Mouse (Mus musculus): ENCODE measurements around the gene Elof1. TPM values are rescaled to one million over a fixed set of nuclear protein-coding genes. Genes with fewer than 3 reads are reported as not detected.

Elof1 gene
- polyA plus RNA-seq, 1 experiment from 2014 or later = 188 TPM

DNA sequence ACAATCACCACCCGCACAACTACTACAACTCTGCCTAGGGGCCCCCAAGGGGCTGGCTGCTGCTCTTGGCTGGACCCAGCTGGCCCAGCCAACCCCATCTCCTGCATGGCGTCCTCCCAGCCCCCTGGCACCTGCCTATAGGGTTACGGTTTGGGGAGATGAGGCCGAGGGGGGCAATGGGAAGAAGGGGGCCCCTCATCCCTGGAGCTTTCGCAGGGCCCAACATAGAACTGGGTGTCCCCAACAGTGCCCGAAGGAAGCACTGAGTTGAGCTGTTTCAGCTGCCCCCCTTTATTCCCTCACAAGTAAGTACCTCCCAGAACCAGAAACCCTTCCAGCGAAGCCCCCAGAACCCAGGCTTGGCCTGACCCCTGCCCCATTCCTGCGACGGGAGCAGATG, 8.8 kb downstream of the Elof1 start:
- Histone ChIP-seq H3K9ac (ENCODE audit: low read depth, low read length) (no peak overlapping the region), H3K4me2 (ENCODE audit: low read length) (no peak overlapping the region), H3K27ac (ENCODE audit: low read length) (no peak overlapping the region), H3K4me1 (ENCODE audit: control insufficient read depth, insufficient read depth, low read length) (no peaks in the 10 kb centered on the region), H3K27me3 (ENCODE audit: control insufficient read depth, insufficient read depth, low read depth, low read length) (no peaks in the 10 kb centered on the region), H3K9me3 (replicated peaks; ENCODE audit: control insufficient read depth, low read length, poor library complexity, severe bottlenecking) (no peaks in the 10 kb centered on the region), H3K36me3 (ENCODE audit: control insufficient read depth, insufficient read depth, low read length) (peaks cover 27% of the 10 kb centered on the region), H3K4me3 (ENCODE audit: low read depth, low read length) (no peak overlapping the region)
- ATAC-seq = peak; percentile 60; the same call in 1 of the 2 replicates
- WGBS = 95% methylated on average over 9 of the region's 9 CpGs

DNA sequence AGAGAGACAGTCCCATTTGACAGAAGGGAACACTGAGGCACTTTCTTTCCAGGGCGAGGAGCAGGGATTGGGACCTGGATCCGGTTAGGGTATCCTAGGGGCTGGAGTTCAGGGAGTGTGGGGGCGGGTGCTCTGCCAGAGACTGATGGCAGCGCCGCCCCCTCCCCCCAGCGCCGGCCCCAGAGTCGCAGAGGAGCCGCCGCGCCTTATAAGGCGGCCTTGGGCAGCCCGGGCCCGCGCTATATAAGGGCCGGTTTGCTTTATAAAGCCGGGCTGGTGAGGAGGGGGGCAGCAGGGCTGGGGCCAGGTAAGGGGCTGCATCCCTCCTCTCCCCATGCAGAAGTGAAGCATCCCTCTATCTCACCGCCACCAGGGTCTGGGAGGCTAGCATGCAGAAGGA, 17.1 kb downstream of the Elof1 start:
- Histone ChIP-seq H3K9ac (ENCODE audit: low read depth, low read length) (no peak overlapping the region), H3K27me3 (ENCODE audit: control insufficient read depth, insufficient read depth, low read depth, low read length) (peaks cover 24% of the 10 kb centered on the region), H3K4me2 (ENCODE audit: low read length) (no peak overlapping the region), H3K36me3 (ENCODE audit: control insufficient read depth, insufficient read depth, low read length) (no peaks in the 10 kb centered on the region), H3K9me3 (replicated peaks; ENCODE audit: control insufficient read depth, low read length, poor library complexity, severe bottlenecking) (no peaks in the 10 kb centered on the region), H3K4me1 (ENCODE audit: control insufficient read depth, insufficient read depth, low read length) (no peaks in the 10 kb centered on the region; the same call in 1 of the 2 replicates), H3K27ac (ENCODE audit: low read length) (no peak overlapping the region), H3K4me3 (ENCODE audit: low read depth, low read length) (no peak overlapping the region)
- WGBS = 4% methylated on average over 18 of the region's 18 CpGs
- ATAC-seq = no peak

DNA sequence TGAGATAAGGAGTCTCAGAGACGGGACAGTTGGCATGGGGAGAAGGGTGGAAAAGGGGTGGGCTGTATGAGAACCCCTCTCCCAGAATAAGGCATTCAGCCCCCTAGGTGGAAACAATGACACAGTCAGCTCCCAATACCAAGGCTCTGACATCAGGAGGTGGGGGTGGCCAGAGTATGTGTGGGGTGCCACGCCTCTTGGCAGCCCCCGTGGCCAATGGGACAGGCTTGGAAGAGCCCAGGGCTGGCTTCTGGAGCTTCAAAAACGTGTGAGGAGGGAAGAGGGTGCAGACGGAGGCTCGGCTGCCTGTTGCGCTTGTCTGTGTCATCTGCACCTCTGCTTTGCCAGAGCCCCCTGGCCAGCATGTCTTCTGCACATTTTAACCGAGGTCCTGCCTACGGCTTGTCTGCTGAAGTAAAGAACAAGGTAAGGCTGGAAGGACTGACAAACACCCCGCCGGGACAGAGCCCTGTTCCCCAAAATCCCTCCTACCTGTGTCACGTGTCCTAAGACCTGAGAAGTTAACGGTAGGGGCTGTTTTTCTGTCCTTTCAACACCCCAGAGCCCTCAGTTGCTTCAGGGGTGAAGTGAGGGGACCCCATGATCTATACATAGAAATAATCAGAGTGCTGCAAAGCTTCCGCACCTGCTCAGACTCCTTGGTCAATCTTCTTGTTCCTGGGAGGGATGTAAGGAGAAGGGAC, 17.8 kb downstream of the Elof1 start, which contains the start of gene Cnn1:
TSS of gene Cnn1 (plus strand) at position 224 of the 704 bp plus-strand sequence.
- Histone ChIP-seq H3K4me2 (ENCODE audit: low read length) (no peak within 1 kb of the TSS), H3K27me3 (ENCODE audit: control insufficient read depth, insufficient read depth, low read depth, low read length) (peaks cover 24% of the 10 kb centered on the region)
- no peak for ATAC-seq

DNA sequence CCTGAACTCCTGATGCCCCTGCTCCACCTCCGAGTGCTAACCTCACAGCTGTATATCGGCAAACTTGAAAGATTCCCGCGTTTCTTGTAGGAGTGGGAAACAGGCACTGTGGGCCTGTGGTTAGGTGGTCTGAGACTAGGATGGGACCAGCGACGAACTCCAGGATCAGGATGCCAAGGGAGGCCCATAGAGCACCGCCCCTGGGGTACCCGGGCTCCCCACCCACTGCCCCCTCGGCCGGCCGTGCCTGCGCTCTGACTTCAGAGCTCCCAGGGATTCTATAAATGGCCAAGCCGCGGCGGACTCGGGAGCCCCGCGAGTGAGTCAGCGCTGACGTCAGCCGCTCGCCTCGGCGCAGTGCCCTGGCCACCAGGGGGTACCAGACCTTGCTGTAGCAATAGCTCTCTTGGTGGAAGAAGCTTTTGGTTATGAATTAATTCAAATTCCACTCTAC, 21.1 kb downstream of the Elof1 start:
- no peak overlapping the region for H3K27ac ChIP-seq (ENCODE audit: low read length)
- H3K9ac ChIP-seq (ENCODE audit: low read depth, low read length) = peak overlapping the region; percentile 57
- ATAC-seq = 0 out of 2 replicates have a peak, but pooled peaks have one; percentile 32
- peak overlapping the region; percentile 35 for H3K4me3 ChIP-seq (ENCODE audit: low read depth, low read length)
- H3K27me3 ChIP-seq (ENCODE audit: control insufficient read depth, insufficient read depth, low read depth, low read length) = peaks cover 22% of the 10 kb centered on the region
- WGBS = 4% methylated on average over 24 of the region's 24 CpGs
- H3K9me3 ChIP-seq (replicated peaks; ENCODE audit: control insufficient read depth, low read length, poor library complexity, severe bottlenecking) = no peaks in the 10 kb centered on the region
- no peaks in the 10 kb centered on the region; the same call in 1 of the 2 replicates for H3K4me1 ChIP-seq (ENCODE audit: control insufficient read depth, insufficient read depth, low read length)
- H3K36me3 ChIP-seq (ENCODE audit: control insufficient read depth, insufficient read depth, low read length) = no peaks in the 10 kb centered on the region
- H3K4me2 ChIP-seq (ENCODE audit: low read length) = peak overlapping the region; percentile 62

More for the DNA sequence above, 17.8 kb downstream of the Elof1 start, which contains the start of gene Cnn1:
- Histone ChIP-seq H3K4me3 (ENCODE audit: low read depth, low read length) (no peak within 1 kb of the TSS), H3K36me3 (ENCODE audit: control insufficient read depth, insufficient read depth, low read length) (no peaks in the 10 kb centered on the region), H3K4me1 (ENCODE audit: control insufficient read depth, insufficient read depth, low read length) (no peaks in the 10 kb centered on the region; the same call in 1 of the 2 replicates), H3K9me3 (replicated peaks; ENCODE audit: control insufficient read depth, low read length, poor library complexity, severe bottlenecking) (no peaks in the 10 kb centered on the region), H3K27ac (ENCODE audit: low read length) (no peak within 1 kb of the TSS), H3K9ac (ENCODE audit: low read depth, low read length) (no peak within 1 kb of the TSS)
- WGBS = 11% methylated on average over 14 of the region's 14 CpGs

DNA sequence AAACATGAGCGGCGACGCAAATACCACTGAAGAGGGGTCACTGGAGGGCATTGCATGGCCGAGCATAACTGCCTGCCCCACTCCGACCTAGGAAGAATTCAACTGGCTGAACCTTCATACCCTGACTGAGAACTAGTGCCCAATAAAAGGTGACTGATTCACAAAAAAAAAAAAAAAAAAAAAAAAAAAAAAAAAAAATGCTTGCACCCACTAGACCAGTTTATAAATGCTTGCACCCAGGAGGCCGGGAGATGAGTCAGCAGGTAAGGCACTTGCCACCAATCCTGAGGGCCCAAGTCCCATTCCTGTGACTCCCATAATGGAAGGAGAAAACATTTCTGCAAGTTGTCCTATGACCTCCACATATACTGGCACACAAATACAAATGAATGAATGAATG, 24.2 kb downstream of the Elof1 start:
- H3K36me3 ChIP-seq (ENCODE audit: control insufficient read depth, insufficient read depth, low read length) = no peaks in the 10 kb centered on the region
- peaks cover 2% of the 10 kb centered on the region; the same call in 1 of the 2 replicates for H3K27me3 ChIP-seq (ENCODE audit: control insufficient read depth, insufficient read depth, low read depth, low read length)
- no peak overlapping the region for H3K4me3 ChIP-seq (ENCODE audit: low read depth, low read length)
- H3K4me1 ChIP-seq (ENCODE audit: control insufficient read depth, insufficient read depth, low read length) = no peaks in the 10 kb centered on the region
- WGBS = 88% methylated on average over 6 of the region's 6 CpGs
- no peak for ATAC-seq
- H3K4me2 ChIP-seq (ENCODE audit: low read length) = no peak overlapping the region
- H3K27ac ChIP-seq (ENCODE audit: low read length) = no peak overlapping the region
- H3K9me3 ChIP-seq (replicated peaks; ENCODE audit: control insufficient read depth, low read length, poor library complexity, severe bottlenecking) = no peaks in the 10 kb centered on the region
- no peak overlapping the region for H3K9ac ChIP-seq (ENCODE audit: low read depth, low read length)

DNA sequence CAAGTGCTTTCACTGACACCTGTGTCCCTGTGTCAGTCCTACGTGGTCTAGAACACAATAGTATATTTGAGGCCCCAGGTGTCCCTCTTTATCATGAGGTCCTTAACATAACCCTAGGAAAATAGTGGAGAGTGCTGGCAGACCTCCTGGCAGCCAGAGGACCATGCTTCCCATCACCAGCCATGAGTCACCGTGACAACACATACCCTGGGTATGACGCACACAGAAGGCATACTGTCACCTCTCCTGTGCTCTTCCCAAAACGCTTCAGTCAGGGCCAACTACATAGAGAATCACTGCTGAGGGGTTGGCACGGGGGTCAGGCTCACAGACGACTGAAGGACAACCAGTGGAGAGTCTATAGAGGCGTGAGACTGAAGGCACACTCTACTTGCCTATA, 27.0 kb downstream of the Elof1 start:
- Histone ChIP-seq H3K4me1 (ENCODE audit: control insufficient read depth, insufficient read depth, low read length) (peaks cover 7% of the 10 kb centered on the region), H3K4me3 (ENCODE audit: low read depth, low read length) (no peak overlapping the region), H3K9ac (ENCODE audit: low read depth, low read length) (no peak overlapping the region), H3K9me3 (replicated peaks; ENCODE audit: control insufficient read depth, low read length, poor library complexity, severe bottlenecking) (no peaks in the 10 kb centered on the region), H3K27me3 (ENCODE audit: control insufficient read depth, insufficient read depth, low read depth, low read length) (no peaks in the 10 kb centered on the region), H3K36me3 (ENCODE audit: control insufficient read depth, insufficient read depth, low read length) (no peaks in the 10 kb centered on the region), H3K27ac (ENCODE audit: low read length) (no peak overlapping the region), H3K4me2 (ENCODE audit: low read length) (no peak overlapping the region)
- 84% methylated on average over 7 of the region's 7 CpGs for WGBS
- ATAC-seq = no peak

DNA sequence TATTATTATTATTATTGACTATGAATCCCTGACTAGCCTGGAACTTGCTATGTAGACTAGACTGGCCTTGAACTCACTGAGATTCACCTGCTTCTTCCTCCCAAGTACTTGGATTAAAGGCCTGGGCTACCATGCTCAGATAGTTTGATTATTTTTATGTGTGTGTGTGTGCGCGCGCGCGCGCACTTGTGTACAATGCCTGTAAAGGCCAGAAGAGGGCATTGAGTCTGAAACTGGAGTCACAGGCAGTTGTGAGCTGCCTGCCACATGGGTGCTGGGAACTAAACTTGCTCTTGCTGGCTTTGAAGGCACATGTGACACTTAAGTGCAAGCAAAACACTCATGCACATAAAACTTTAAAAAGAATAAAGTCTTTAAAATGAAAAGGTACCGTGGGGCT, 27.7 kb downstream of the Elof1 start:
- Histone ChIP-seq H3K4me3 (ENCODE audit: low read depth, low read length) (no peak overlapping the region), H3K9me3 (replicated peaks; ENCODE audit: control insufficient read depth, low read length, poor library complexity, severe bottlenecking) (no peaks in the 10 kb centered on the region), H3K9ac (ENCODE audit: low read depth, low read length) (no peak overlapping the region), H3K4me2 (ENCODE audit: low read length) (no peak overlapping the region), H3K27ac (ENCODE audit: low read length) (no peak overlapping the region), H3K27me3 (ENCODE audit: control insufficient read depth, insufficient read depth, low read depth, low read length) (no peaks in the 10 kb centered on the region), H3K36me3 (ENCODE audit: control insufficient read depth, insufficient read depth, low read length) (no peaks in the 10 kb centered on the region), H3K4me1 (ENCODE audit: control insufficient read depth, insufficient read depth, low read length) (peaks cover 12% of the 10 kb centered on the region)
- WGBS = over 99% methylated on average over 7 of the region's 7 CpGs
- no peak for ATAC-seq

DNA sequence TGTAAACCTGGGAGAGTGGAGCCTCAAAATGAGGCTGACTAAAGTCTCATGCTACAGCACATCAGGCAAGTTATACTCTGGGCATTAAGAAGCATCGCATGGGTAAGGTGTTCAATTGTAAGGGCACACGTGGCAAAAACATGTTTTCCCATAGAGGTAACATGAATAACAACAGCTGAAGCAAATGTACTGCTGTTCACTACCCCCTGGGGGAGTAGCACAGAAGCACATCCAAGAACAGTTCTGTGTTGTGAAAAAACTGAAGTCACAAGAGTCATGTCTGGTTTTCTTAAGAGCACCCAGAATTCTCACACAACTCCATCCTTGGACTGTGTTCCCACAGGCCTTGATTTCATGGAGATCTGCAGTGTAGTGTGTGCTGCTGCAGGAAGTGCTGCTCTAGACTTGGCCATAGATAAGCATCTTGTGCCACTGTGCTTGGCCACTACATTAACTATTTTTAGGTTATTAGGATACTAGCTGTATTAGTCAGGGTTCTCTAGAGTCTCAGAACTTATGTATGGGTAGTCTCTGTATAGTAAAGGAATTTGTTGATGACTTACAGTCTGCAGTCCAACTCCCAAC, 29.8 kb downstream of the Elof1 start:
- ATAC-seq = no peak
- Histone ChIP-seq H3K27me3 (ENCODE audit: control insufficient read depth, insufficient read depth, low read depth, low read length) (no peaks in the 10 kb centered on the region), H3K4me1 (ENCODE audit: control insufficient read depth, insufficient read depth, low read length) (peaks cover 16% of the 10 kb centered on the region), H3K9ac (ENCODE audit: low read depth, low read length) (no peak overlapping the region), H3K4me2 (ENCODE audit: low read length) (no peak overlapping the region), H3K9me3 (replicated peaks; ENCODE audit: control insufficient read depth, low read length, poor library complexity, severe bottlenecking) (no peaks in the 10 kb centered on the region), H3K27ac (ENCODE audit: low read length) (no peak overlapping the region), H3K4me3 (ENCODE audit: low read depth, low read length) (no peak overlapping the region), H3K36me3 (ENCODE audit: control insufficient read depth, insufficient read depth, low read length) (no peaks in the 10 kb centered on the region)
- WGBS = 85% methylated on average over 2 of the region's 2 CpGs

DNA sequence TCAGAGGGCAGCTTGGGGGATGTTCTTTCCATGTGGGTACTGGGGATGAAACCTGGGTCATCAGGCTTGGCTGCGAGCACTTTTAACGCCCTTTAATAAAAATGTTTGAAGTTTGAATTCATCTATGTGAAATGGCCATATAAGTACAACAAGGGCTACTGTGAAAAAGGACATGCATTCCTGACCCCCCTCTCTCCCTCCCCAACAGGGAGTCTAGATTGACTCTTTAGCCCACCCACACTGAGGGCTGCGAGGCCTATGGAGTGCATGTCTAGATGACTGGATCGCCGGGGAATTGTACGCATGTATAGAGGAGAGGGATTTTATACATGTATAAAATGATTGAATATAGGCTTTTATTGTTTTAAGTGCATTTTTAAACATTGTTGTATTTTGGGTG, 31.0 kb downstream of the Elof1 start:
- ATAC-seq = no peak
- Histone ChIP-seq H3K9ac (ENCODE audit: low read depth, low read length) (peak overlapping the region; percentile 78), H3K36me3 (ENCODE audit: control insufficient read depth, insufficient read depth, low read length) (no peaks in the 10 kb centered on the region), H3K27me3 (ENCODE audit: control insufficient read depth, insufficient read depth, low read depth, low read length) (no peaks in the 10 kb centered on the region), H3K4me2 (ENCODE audit: low read length) (peak overlapping the region; percentile 74), H3K9me3 (replicated peaks; ENCODE audit: control insufficient read depth, low read length, poor library complexity, severe bottlenecking) (no peaks in the 10 kb centered on the region), H3K4me3 (ENCODE audit: low read depth, low read length) (peak overlapping the region; percentile 83), H3K4me1 (ENCODE audit: control insufficient read depth, insufficient read depth, low read length) (peaks cover 16% of the 10 kb centered on the region), H3K27ac (ENCODE audit: low read length) (peak overlapping the region; percentile 81)
- WGBS = 85% methylated on average over 6 of the region's 6 CpGs

Measured in midbrain, embryonic 16.5 days (tissue).